Mouse (Mus musculus): ENCODE measurements at regions not wholly inside any gene's neighbourhood (a gene's known extent, or its start where the extent isn't known, plus 50 kb on each side); places are given as distances from the start of the nearest gene placed in this dataset.

DNA sequence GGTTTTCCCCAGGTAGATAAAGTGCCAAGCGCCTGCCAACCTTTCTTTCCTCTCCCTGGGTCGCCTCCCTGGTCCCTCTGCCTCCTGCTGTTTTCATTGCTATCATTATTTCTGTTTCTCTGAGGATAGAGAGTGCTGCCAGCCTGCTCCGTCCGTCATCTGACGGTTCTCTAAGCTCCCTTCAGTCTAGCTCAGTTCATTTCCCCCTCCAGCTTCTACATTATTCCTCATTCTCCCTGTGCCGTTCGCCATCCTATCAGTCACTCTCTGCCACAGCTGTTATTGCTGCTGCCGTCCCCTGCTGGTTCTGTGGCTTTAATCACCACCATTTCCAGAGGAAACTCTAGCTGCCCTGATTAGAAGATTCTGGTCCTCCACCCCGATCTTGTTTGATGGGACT is 84.7 kb upstream of the Rfx3 start:
- DNase-seq, result no peak

DNA sequence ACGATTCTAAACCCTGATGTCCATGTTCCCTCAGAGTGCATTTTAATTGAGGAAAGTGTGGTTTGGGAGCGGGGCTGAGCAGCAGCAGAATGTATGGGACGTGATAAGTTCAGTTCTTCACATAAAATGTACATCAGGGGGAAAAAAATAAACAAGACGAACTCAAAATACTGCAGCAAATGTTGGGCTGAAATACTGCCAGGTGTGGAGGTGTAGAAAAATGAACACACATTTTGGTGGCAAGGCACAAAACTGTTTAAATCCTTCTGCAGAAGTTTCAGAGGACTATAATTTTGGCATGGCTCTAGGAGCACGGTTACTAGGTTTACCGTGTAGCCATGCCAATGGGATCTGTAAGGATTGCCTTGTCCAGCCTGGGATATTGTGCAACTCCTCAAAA is 81.3 kb upstream of the Rfx3 start:
- no peak for DNase-seq

DNA sequence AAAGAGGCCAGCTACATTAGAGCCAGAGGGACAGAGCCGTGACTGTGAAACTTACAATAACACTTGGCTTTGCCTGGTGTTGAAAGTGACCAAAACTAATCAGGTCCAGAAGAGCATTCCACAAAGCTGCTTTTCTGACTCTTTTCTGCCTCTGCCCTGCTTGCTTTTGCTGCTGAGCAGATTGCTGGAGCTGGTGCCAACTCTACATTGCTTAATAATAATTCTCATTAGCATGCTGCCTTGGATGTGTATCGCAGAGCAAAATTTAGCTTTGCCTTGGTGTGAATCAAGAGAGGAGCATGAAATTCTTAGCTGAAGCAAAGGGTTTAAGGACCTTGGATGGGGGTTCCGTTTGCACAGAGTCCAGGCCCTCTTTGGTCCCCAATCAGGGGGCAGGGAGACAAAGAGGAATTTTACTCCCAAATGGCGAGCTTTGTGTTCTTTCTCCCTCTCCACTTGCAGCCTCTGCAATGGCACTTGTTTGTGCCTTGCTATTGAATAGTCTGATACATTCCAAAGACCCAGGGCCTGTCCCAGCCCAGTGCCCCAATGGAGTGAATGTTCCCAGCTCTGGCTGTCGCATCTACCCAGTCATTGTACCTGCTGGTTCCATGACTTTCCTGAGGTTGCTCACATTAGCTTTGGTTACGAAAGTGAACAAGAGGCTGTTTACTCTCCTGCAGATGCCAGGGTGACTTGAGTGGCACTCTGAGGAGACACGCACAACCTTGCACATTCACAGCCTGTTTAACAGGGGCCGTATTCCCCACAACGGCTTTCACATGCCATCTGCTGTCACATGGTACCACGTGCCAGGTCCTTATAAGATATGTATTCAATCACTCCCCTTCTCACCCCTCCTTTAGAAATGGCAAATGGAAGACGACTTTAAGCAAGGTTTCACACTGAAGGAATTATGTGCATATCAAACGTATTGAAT is 76.9 kb upstream of the Rfx3 start:
- DNase-seq, result no peak

DNA sequence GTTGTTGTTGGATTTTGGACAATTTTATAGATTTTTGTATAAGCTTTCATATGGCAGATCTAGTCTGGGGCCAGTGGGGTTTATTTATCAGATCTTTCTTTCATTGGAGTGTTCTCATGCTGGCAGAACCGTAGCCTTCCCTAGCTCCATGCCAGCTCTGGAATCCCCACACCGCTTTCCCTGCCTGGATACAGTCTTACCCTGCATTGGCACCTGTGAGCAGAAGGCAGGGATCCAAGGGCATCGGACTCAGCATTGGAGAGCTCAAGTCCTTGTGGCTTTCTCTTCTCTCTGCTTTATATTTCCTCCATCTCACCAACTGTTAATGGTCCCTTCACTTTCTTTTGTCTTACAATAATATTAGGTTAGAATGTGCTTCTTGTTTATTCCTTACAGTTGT is 59.4 kb upstream of the Rfx3 start:
- DNase-seq, result no peak
